Mouse (Mus musculus) neural tube, embryonic 12.5 days (tissue): ENCODE measurements around the gene Lao1. TPM values are rescaled to one million over a fixed set of nuclear protein-coding genes. Genes with fewer than 3 reads are reported as not detected.
A peak's percentile ranks its signal among the peaks of the same experiment; 100 is the strongest.

ENCODE experiments used
- ATAC-seq: fragments of 200-750 bp; cut with Nextera tagmentation; 2 replicates; pipeline ENCODE4 v1.8.0; 2017; ENCODE audit warnings: low read depth, mild to moderate bottlenecking, moderate TSS enrichment, moderate library complexity; ENCODE audit not compliant: low FRiP score
- H3K27ac ChIP-seq: fragments of 300-500 bp; sonication (generic); 2 replicates; pipeline ENCODE4 v1.5.1; 2016
- H3K27me3 ChIP-seq: fragments of 300-500 bp; sonication (generic); replicated peaks from 2 replicates; pipeline ENCODE4 v1.6.1; 2016; ENCODE audit warnings: mild to moderate bottlenecking
- H3K36me3 ChIP-seq: fragments of 300-500 bp; sonication (generic); 2 replicates; pipeline ENCODE4 v1.6.1; 2016; ENCODE audit warnings: mild to moderate bottlenecking
- H3K4me1 ChIP-seq: fragments of 300-500 bp; sonication (generic); 2 replicates; pipeline ENCODE4 v1.6.1; 2016
- H3K4me2 ChIP-seq: fragments of 300-500 bp; sonication (generic); replicated peaks from 2 replicates; pipeline ENCODE4 v1.6.1; 2016; ENCODE audit warnings: mild to moderate bottlenecking
- H3K4me3 ChIP-seq: fragments of 300-500 bp; sonication (generic); 2 replicates; pipeline ENCODE4 v1.5.1; 2016
- H3K9ac ChIP-seq: fragments of 300-500 bp; sonication (generic); 2 replicates; pipeline ENCODE4 v1.6.1; 2016; ENCODE audit warnings: mild to moderate bottlenecking
- H3K9me3 ChIP-seq: fragments of 300-500 bp; sonication (generic); 2 replicates; pipeline ENCODE4 v1.6.1; 2016; ENCODE audit warnings: mild to moderate bottlenecking
- WGBS: fragments of 180-500 bp; shearing (Covaris S2); methylation state at CpG from one replicate; pipeline ENCODE4 v1.1.7; 2016; 5-methylcytosine and 5-hydroxymethylcytosine counted together
- polyA plus RNA-seq: library from polyadenylated mRNA; unstranded; fragments of >200 nt; fragmentation: Nextera tagmentation; extraction: Ambion mirVana; gene quantifications from 2 replicates; pipeline ENCODE4 v1.2.1, GENCODE M21; 2016

Lao1 gene
- polyA plus RNA-seq, 1 experiment from 2014 or later, result not detected

GRCm38 (mm10) chr4:118999691-119000486 is 38.5 kb downstream of the Lao1 start:
- Histone ChIP-seq H3K27me3 (no peaks in the 10 kb centered on the region), H3K27ac (no peak overlapping the region), H3K36me3 (no peaks in the 10 kb centered on the region), H3K4me2 (no peak overlapping the region), H3K4me1 (no peaks in the 10 kb centered on the region), H3K9me3 (no peaks in the 10 kb centered on the region), H3K9ac (no peak overlapping the region), H3K4me3 (no peak overlapping the region)
- 68% methylated on average over 19 of the region's 19 CpGs for WGBS
- ATAC-seq, result no peak

GRCm38 (mm10) chr4:119001696-119002095 is 40.3 kb downstream of the Lao1 start:
- no peaks in the 10 kb centered on the region for H3K27me3 ChIP-seq
- H3K4me2 ChIP-seq, result no peak overlapping the region
- ATAC-seq, result no peak
- no peak overlapping the region for H3K4me3 ChIP-seq
- no peaks in the 10 kb centered on the region for H3K4me1 ChIP-seq
- WGBS, result 59% methylated on average over 10 of the region's 10 CpGs
- no peaks in the 10 kb centered on the region for H3K9me3 ChIP-seq
- H3K9ac ChIP-seq, result no peak overlapping the region
- H3K27ac ChIP-seq, result no peak overlapping the region
- H3K36me3 ChIP-seq, result no peaks in the 10 kb centered on the region

- Histone ChIP-seq H3K4me3 (no peak overlapping the region), H3K4me2 (no peak overlapping the region), H3K27me3 (no peaks in the 10 kb centered on the region), H3K9me3 (no peaks in the 10 kb centered on the region), H3K4me1 (no peaks in the 10 kb centered on the region), H3K36me3 (no peaks in the 10 kb centered on the region), H3K27ac (no peak overlapping the region), H3K9ac (no peak overlapping the region)
- WGBS, result 81% methylated on average over 3 of the region's 3 CpGs
- no peak for ATAC-seq
Observed at GRCm38 (mm10) chr4:119002512-119002911, 41.1 kb downstream of the Lao1 start.

- no peaks in the 10 kb centered on the region for H3K4me1 ChIP-seq
- no peaks in the 10 kb centered on the region for H3K36me3 ChIP-seq
- H3K4me2 ChIP-seq, result no peak overlapping the region
- no peak overlapping the region for H3K4me3 ChIP-seq
- ATAC-seq, result no peak
- H3K9me3 ChIP-seq, result no peaks in the 10 kb centered on the region
- no peak overlapping the region for H3K9ac ChIP-seq
- H3K27ac ChIP-seq, result no peak overlapping the region
- 67% methylated on average over 3 of the region's 3 CpGs for WGBS
- no peaks in the 10 kb centered on the region for H3K27me3 ChIP-seq
Observed at GRCm38 (mm10) chr4:119004178-119004577, 42.8 kb downstream of the Lao1 start.

GRCm38 (mm10) chr4:119004613-119005339 is 43.4 kb downstream of the Lao1 start:
- Histone ChIP-seq H3K4me1 (no peaks in the 10 kb centered on the region), H3K27ac (no peak overlapping the region), H3K9ac (no peak overlapping the region), H3K9me3 (no peaks in the 10 kb centered on the region), H3K4me2 (no peak overlapping the region), H3K27me3 (no peaks in the 10 kb centered on the region), H3K36me3 (no peaks in the 10 kb centered on the region), H3K4me3 (no peak overlapping the region)
- ATAC-seq, result peak; percentile 36; the same call in 1 of the 2 replicates
- WGBS, result 31% methylated on average over 7 of the region's 7 CpGs

- H3K4me2 ChIP-seq, result no peak overlapping the region
- no peaks in the 10 kb centered on the region for H3K36me3 ChIP-seq
- H3K27me3 ChIP-seq, result no peaks in the 10 kb centered on the region
- H3K4me3 ChIP-seq, result no peak overlapping the region
- 83% methylated on average over 6 of the region's 6 CpGs for WGBS
- no peak for ATAC-seq
- H3K27ac ChIP-seq, result no peak overlapping the region
- H3K9ac ChIP-seq, result no peak overlapping the region
- no peaks in the 10 kb centered on the region for H3K4me1 ChIP-seq
- no peaks in the 10 kb centered on the region for H3K9me3 ChIP-seq
Observed at GRCm38 (mm10) chr4:119007602-119008001, 46.2 kb downstream of the Lao1 start.

- no peak overlapping the region for H3K9ac ChIP-seq
Observed at GRCm38 (mm10) chr4:119008476-119008875, 47.1 kb downstream of the Lao1 start.

GRCm38 (mm10) chr4:119009814-119010213 is 48.4 kb downstream of the Lao1 start:
- H3K4me3 ChIP-seq, result no peak overlapping the region
- no peak for ATAC-seq
- H3K9ac ChIP-seq, result no peak overlapping the region
- no peak overlapping the region for H3K4me2 ChIP-seq
- WGBS, result 80% methylated on average over 8 of the region's 8 CpGs
- H3K36me3 ChIP-seq, result no peaks in the 10 kb centered on the region
- no peaks in the 10 kb centered on the region for H3K4me1 ChIP-seq
- no peak overlapping the region for H3K27ac ChIP-seq
- H3K9me3 ChIP-seq, result no peaks in the 10 kb centered on the region
- no peaks in the 10 kb centered on the region for H3K27me3 ChIP-seq

More at GRCm38 (mm10) chr4:119008476-119008875, 47.1 kb downstream of the Lao1 start:
- ATAC-seq, result no peak
- no peaks in the 10 kb centered on the region for H3K27me3 ChIP-seq
- H3K9me3 ChIP-seq, result no peaks in the 10 kb centered on the region
- H3K4me1 ChIP-seq, result no peaks in the 10 kb centered on the region
- 25% methylated on average over 6 of the region's 6 CpGs for WGBS
- H3K4me2 ChIP-seq, result no peak overlapping the region
- no peak overlapping the region for H3K27ac ChIP-seq
- no peaks in the 10 kb centered on the region for H3K36me3 ChIP-seq
- no peak overlapping the region for H3K4me3 ChIP-seq

GRCm38 (mm10) chr4:119011050-119011680 is 49.8 kb downstream of the Lao1 start:
- Histone ChIP-seq H3K27ac (no peak overlapping the region), H3K9me3 (no peaks in the 10 kb centered on the region), H3K36me3 (no peaks in the 10 kb centered on the region), H3K9ac (no peak overlapping the region), H3K27me3 (no peaks in the 10 kb centered on the region), H3K4me1 (no peaks in the 10 kb centered on the region), H3K4me3 (no peak overlapping the region), H3K4me2 (no peak overlapping the region)
- ATAC-seq, result no peak
- 66% methylated on average over 10 of the region's 10 CpGs for WGBS

- no peak overlapping the region for H3K4me2 ChIP-seq
- H3K36me3 ChIP-seq, result no peaks in the 10 kb centered on the region
- no peak overlapping the region for H3K9ac ChIP-seq
- no peak overlapping the region for H3K4me3 ChIP-seq
- ATAC-seq, result no peak
- no peak overlapping the region for H3K27ac ChIP-seq
- WGBS, result 94% methylated on average over 5 of the region's 5 CpGs
- H3K27me3 ChIP-seq, result no peaks in the 10 kb centered on the region
- H3K9me3 ChIP-seq, result no peaks in the 10 kb centered on the region
- H3K4me1 ChIP-seq, result no peaks in the 10 kb centered on the region
Observed at GRCm38 (mm10) chr4:119013031-119013430, 51.7 kb downstream of the Lao1 start.

- no peak overlapping the region for H3K4me2 ChIP-seq
- H3K27ac ChIP-seq, result no peak overlapping the region
- no peak for ATAC-seq
- no peaks in the 10 kb centered on the region for H3K9me3 ChIP-seq
- H3K36me3 ChIP-seq, result no peaks in the 10 kb centered on the region
- H3K4me3 ChIP-seq, result no peak overlapping the region
- no peaks in the 10 kb centered on the region for H3K27me3 ChIP-seq
- H3K4me1 ChIP-seq, result peaks cover 5% of the 10 kb centered on the region; the same call in 1 of the 2 replicates
- no peak overlapping the region for H3K9ac ChIP-seq
Observed at GRCm38 (mm10) chr4:119014997-119015396, 53.6 kb downstream of the Lao1 start.

GRCm38 (mm10) chr4:119015557-119015956 is 54.2 kb downstream of the Lao1 start:
- Histone ChIP-seq H3K4me3 (no peak overlapping the region), H3K27me3 (no peaks in the 10 kb centered on the region), H3K9me3 (no peaks in the 10 kb centered on the region), H3K36me3 (no peaks in the 10 kb centered on the region), H3K4me1 (peaks cover 5% of the 10 kb centered on the region; the same call in 1 of the 2 replicates), H3K4me2 (no peak overlapping the region), H3K9ac (no peak overlapping the region), H3K27ac (no peak overlapping the region)
- no peak for ATAC-seq
- WGBS, result 63% methylated on average over 6 of the region's 6 CpGs
